Mouse (Mus musculus): ENCODE measurements around the gene Fscn2.
A peak's percentile ranks its signal among the peaks of the same experiment; 100 is the strongest.

The Fscn2 gene

DNA sequence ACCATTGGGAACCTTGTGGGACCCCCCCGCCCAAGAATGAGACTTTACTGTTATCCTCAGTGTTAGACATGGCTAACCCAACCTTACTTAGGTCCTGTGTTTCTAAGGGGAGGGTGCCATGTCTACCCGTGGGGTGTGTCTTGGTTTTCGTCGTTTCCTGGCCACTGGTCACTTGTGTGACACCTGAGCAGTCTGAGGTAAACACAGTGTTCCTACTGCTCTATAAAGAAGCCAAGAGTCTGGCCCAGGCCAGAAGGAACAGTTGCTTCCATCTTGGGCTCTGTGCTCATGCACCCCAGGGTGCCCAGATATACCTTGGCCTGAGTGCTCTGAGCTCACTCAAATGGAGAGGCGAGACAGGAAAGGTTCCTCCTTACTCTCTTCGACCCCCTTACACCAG, 1.6 kb downstream of the Fscn2 start:
- no peak for DNase-seq (ENCODE audit: low read depth, low spot score)
- no peaks in the 10 kb centered on the region for H3K27me3 ChIP-seq (ENCODE audit: control insufficient read depth, insufficient read depth, low read length, poor library complexity, severe bottlenecking)

DNA sequence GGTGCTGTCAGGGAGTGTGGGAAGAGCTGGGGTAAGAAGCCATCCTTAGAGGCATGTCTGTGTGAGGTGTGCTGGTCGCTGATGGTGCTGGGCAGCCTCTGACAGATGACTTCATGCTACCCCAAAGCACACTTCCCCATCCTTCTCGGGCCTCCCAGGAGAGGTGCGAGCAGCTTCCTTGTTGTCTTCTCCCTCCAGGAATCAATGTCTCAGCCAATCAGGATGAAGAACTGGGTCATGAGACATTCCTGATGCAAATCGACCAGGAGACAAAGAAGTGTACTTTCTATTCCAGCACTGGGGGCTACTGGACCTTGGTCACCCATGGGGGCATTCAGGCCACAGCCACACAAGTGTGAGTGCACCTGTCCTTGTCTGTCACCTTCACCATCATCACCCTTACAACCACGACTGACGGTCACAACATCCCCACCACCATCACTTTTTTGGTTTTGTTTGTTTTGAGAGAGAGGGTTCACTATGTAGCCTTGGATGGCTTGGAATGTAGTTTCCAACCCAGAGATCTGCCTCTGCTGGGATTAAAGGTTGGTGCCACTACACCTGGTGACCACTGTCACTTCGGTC, 5.2 kb downstream of the Fscn2 start:
- Histone ChIP-seq H3K36me3 (ENCODE audit: control insufficient read depth, insufficient read depth, low read length, poor library complexity, severe bottlenecking) (no peaks in the 10 kb centered on the region), H3K27me3 (ENCODE audit: control insufficient read depth, insufficient read depth, low read length, poor library complexity, severe bottlenecking) (no peaks in the 10 kb centered on the region)
- DNase-seq (ENCODE audit: low read depth, low spot score) = no peak

More for the DNA sequence above, 1.6 kb downstream of the Fscn2 start:
- H3K36me3 ChIP-seq (ENCODE audit: control insufficient read depth, insufficient read depth, low read length, poor library complexity, severe bottlenecking) = no peaks in the 10 kb centered on the region

DNA sequence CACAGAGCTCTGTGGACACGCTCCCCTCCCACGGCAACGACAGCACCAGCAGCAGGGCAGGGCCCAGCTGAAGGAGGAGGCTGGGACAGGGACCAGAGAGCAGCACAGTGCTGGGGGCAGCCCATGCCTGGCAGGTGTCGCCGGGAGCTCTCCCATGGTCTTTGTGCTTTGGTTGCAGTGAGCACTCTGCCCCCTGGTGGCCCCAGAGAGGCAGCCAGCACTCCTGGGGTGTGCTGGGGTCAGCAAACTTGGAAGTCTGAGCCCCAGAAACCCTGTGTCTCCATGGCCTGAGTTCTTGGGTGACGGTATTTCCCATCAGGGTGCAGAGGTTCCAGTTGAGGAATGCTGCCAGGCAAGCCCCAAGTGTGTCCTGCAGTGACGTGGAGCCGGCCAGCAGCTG, 8.3 kb downstream of the Fscn2 start:
- DNase-seq (ENCODE audit: low read depth, low spot score) = peak; percentile 77
- Histone ChIP-seq H3K36me3 (ENCODE audit: control insufficient read depth, insufficient read depth, low read length, poor library complexity, severe bottlenecking) (no peaks in the 10 kb centered on the region; the same call in 1 of the 2 replicates), H3K27me3 (ENCODE audit: control insufficient read depth, insufficient read depth, low read length, poor library complexity, severe bottlenecking) (no peaks in the 10 kb centered on the region)

DNA sequence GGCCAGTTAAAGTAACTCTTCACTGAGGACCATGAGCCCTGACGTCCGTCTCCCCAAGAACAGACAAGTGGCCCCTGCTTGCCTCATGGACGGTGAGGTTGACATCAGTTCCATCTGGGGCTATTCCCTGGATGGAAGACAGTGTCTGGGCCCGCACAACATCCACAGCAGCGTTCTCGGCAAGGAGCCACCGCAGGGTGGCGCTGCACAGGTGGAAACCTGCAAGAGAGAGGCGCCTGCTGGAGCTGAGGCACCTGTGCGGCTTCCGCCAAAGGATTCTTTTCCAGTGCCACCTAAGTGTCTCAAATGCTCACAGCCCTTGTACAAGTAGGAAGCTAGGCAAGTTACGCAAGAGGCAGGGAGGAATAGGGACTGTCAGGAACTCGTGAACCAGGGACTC, 11.7 kb downstream of the Fscn2 start:
- DNase-seq (ENCODE audit: low read depth, low spot score) = no peak
- Histone ChIP-seq H3K27me3 (ENCODE audit: control insufficient read depth, insufficient read depth, low read length, poor library complexity, severe bottlenecking) (no peaks in the 10 kb centered on the region), H3K36me3 (ENCODE audit: control insufficient read depth, insufficient read depth, low read length, poor library complexity, severe bottlenecking) (no peaks in the 10 kb centered on the region; the same call in 1 of the 2 replicates)

DNA sequence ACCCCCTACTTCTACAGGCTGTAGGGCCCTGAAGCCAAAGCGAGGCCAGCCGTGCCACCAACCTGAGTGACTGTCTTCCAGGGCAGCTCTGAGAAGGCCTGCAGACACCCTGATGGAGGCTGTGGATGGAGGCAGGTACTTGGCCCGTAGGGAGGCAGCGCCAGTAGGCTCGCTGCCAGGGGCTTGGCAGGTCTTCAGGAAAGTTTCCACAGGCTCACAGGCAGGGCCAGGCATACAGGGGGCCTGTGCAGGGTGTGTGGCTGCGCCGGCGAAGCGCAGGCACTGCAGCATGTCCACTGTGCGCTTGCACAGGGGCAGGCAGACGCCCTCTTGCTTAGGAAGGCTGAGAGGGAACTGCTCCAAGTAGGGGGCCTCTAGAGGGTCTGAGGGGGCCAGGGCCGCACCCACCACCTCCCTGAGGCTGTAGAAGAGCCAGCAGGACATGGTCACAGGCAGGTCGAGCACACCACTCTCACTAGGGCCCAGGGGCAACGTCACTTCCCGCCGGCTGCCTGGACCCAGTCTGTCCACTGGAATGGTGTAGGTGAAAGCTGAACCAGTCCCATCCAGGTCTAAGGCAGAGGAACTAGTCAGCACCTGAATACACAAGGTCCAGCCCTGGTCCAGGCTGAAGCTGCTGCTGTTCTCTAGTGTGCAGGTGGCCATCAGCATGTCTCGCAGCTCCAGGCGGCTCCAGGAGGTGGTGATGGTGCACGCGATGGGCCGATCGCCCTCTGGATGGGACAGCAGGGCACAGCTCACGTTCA, 12.7 kb downstream of the Fscn2 start:
- Histone ChIP-seq H3K27me3 (ENCODE audit: control insufficient read depth, insufficient read depth, low read length, poor library complexity, severe bottlenecking) (no peaks in the 10 kb centered on the region), H3K36me3 (ENCODE audit: control insufficient read depth, insufficient read depth, low read length, poor library complexity, severe bottlenecking) (no peaks in the 10 kb centered on the region; the same call in 1 of the 2 replicates)
- no peak for DNase-seq (ENCODE audit: low read depth, low spot score)

DNA sequence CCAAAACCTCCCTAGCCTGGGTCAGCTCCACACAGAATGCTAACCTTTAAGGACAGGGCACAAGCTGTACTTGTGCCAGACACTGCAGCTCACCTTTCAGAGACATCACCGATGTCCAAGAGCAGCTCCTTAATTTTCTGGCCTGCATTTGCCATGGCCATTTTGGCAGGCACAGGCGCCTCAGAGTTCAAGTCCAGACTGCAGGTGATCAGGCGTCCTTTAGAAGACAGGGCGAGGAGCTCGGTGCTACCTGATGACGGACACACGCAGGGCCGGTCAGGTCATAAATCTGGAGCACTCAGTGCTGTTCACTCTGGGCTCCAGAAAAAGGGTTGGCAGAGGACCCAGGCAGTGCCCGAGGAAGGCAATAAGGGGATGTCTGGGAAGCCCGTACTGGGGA, 14.0 kb downstream of the Fscn2 start:
- DNase-seq (ENCODE audit: low read depth, low spot score) = no peak
- Histone ChIP-seq H3K36me3 (ENCODE audit: control insufficient read depth, insufficient read depth, low read length, poor library complexity, severe bottlenecking) (no peaks in the 10 kb centered on the region; the same call in 1 of the 2 replicates), H3K27me3 (ENCODE audit: control insufficient read depth, insufficient read depth, low read length, poor library complexity, severe bottlenecking) (no peaks in the 10 kb centered on the region)

DNA sequence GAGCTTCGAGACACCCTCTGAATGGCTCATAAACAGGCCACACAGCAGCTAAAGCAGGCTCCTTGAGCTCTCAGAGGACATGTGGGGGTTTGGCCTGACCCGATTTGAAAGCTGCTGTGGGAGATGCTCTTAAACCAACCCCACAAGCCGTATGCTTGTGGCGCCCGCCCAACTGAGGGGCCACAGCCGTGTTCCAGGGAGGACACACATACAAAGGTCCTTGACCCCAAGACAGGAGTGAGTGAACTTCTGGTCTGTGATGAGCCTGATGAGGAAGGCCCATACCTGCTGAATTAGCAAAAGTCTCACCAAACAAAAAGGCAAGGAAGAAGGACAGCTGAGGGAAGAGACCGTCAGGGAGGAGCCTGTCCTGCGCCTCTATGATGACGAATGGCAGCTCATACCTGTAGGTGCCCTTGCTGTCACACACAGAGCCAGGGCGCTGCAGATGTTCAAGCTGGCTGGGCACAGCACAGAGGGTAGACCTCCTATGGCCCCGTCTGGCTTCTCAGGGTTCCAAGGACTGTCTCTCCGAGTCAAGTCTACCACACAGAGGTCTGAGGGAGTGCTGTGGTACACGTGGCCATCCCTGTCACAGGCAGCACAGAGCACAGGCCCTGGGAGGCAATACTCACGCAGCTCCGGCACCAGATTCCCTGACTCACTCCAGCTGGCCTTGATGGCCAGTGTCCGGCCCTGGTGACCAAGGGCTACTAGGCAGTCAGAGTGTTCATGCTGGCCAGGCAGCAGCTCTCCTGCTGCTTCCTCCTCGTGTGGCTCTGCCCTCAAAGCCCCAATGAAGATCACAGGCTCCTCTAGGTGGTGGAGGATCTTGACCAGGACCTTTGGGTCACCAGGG, 15.2 kb downstream of the Fscn2 start:
- H3K27me3 ChIP-seq (ENCODE audit: control insufficient read depth, insufficient read depth, low read length, poor library complexity, severe bottlenecking) = no peaks in the 10 kb centered on the region
- no peaks in the 10 kb centered on the region; the same call in 1 of the 2 replicates for H3K36me3 ChIP-seq (ENCODE audit: control insufficient read depth, insufficient read depth, low read length, poor library complexity, severe bottlenecking)
- DNase-seq (ENCODE audit: low read depth, low spot score) = no peak

DNA sequence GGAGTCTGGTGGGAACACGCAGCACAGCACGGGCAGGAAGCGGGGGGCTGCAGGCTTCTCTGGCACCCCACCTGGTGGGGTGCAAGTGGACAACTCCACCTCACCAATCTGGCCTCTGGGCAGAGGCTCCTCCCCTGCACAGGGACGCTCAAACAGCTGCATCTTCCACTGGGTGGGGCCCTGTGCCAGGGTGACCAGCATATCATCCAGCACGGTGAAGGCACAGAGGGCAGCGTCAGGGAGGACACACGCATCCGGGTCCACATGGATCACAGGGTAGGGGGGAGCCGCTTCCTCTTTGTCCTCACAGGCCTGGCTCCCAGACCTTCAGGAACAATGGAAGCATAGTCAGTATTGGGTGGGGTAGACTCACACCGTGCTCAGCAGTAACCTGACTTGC, 16.0 kb downstream of the Fscn2 start:
- Histone ChIP-seq H3K27me3 (ENCODE audit: control insufficient read depth, insufficient read depth, low read length, poor library complexity, severe bottlenecking) (no peaks in the 10 kb centered on the region), H3K36me3 (ENCODE audit: control insufficient read depth, insufficient read depth, low read length, poor library complexity, severe bottlenecking) (peaks cover 1% of the 10 kb centered on the region; the same call in 1 of the 2 replicates)
- no peak for DNase-seq (ENCODE audit: low read depth, low spot score)

DNA sequence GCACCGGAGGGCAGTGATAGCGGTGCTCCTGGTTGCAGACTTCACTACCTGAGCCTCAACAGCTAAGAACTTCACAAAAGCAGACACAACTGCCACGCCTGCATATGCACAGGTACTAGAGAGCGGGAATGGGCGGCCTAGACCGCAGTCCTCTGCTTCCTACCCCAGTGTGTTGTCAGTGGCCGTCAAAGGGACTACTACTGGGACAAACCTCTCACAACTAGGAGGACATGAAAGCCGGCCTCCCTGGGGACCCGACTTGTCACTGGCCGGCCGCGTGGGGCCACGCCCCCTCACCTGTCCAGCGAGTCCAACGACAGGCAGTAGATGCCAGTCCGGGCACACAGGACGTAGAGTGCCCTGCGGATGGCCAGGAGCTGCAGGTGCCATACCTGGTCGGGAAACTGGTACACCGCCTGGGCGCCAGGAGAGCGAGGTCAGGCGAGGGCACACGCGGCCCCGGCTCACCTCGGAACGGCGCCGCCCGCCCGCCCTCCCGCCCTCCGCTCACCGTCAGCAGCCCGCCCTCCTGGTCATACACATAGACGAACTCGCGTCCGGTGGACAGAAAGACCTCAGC, 16.8 kb downstream of the Fscn2 start:
- peak; percentile 56 for DNase-seq (ENCODE audit: low read depth, low spot score)
- peaks cover 2% of the 10 kb centered on the region; the same call in 1 of the 2 replicates for H3K36me3 ChIP-seq (ENCODE audit: control insufficient read depth, insufficient read depth, low read length, poor library complexity, severe bottlenecking)

DNA sequence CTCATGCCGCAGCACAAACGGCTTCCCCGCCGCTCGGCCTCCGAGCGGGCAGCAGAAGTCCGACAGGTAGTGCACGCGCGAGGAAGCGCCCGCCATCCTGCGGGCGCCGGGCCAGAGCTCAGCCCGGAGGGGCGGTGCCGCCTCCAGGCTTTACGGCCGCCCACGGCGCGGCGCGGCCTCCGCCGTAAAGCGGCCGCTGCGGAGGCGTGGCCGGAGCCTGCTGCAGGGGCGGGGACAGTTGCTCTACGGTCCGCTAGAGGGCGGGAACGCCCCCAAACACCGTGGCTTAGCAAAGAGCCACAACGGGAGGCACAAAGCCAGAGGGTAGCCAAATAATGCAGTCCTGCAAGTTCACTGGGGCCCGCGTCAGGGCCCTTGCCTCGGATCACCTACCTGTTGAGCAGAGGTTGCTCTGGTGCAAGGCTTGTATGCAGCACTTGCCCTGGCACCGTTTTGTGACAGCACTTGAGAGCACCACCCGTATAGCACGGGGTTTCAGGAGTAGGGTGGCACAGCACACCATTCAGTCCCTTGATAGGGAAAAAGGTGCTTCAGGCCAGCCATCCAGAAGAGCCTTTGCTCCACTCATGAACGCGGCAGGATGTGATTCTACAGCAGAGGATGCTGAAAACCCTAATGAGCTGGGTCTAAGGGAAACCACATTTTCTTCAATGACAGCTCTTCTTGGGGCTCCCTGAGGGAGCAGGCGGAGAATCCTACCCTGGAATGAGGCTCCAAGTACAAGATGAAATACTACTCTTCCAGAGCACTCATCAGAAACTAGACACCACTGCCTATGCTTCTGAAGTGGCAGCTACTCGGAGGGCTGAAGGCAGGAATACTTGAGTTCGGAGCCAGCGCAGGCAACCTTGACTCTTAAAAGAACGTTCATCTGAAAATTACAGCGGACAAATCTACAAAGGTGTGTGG, 17.5 kb downstream of the Fscn2 start, which contains the start of gene Faap100:
Gene Faap100, minus strand, starts transcription at position 154 of the 930 bp plus-strand sequence.
- Histone ChIP-seq H3K36me3 (ENCODE audit: control insufficient read depth, insufficient read depth, low read length, poor library complexity, severe bottlenecking) (peaks cover 4% of the 10 kb centered on the region; the same call in 1 of the 2 replicates), H3K27me3 (ENCODE audit: control insufficient read depth, insufficient read depth, low read length, poor library complexity, severe bottlenecking) (no peaks in the 10 kb centered on the region)
- DNase-seq (ENCODE audit: low read depth, low spot score) = peak; percentile 95

More for the DNA sequence above, 16.8 kb downstream of the Fscn2 start:
- no peaks in the 10 kb centered on the region for H3K27me3 ChIP-seq (ENCODE audit: control insufficient read depth, insufficient read depth, low read length, poor library complexity, severe bottlenecking)

DNA sequence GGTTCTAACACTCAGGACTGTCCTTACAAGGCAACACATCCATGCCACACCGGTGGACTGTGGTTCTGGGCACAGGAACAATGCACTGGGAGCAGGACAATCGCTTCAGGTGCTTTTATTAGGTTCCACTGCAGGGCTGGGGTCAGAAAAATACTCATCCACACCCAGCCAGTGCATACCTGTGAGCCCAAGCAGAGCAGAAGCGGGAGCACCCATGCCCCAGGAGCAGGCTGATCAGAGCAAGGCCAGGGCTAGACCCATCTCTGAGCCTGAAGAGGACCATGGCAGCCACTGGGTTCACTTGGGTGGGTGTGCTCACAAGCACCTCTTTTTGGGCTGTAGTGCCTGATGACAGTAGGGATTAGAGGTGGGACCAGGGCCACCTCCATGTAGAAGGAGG, 18.9 kb downstream of the Fscn2 start:
- Histone ChIP-seq H3K27me3 (ENCODE audit: control insufficient read depth, insufficient read depth, low read length, poor library complexity, severe bottlenecking) (no peaks in the 10 kb centered on the region), H3K36me3 (ENCODE audit: control insufficient read depth, insufficient read depth, low read length, poor library complexity, severe bottlenecking) (peaks cover 4% of the 10 kb centered on the region; the same call in 1 of the 2 replicates)
- no peak for DNase-seq (ENCODE audit: low read depth, low spot score)

DNA sequence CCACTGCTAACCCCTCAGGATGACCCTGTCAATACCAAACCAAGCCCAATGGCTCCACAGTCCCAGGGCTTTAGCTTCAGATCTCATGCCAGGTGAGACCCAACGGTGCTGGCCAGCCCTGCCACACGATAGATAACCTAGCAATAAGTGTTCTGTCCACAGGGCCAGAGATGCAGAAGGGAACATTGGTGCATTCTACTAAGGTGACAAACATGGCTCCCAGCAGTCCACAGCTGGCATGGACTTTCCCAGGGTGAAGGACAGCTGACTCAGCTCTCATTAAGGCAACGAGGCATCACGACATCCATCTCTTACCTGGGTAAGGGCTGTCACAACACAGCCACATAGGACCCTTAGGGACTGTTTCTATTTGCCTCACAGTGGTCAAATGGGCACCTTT, 19.8 kb downstream of the Fscn2 start:
- H3K36me3 ChIP-seq (ENCODE audit: control insufficient read depth, insufficient read depth, low read length, poor library complexity, severe bottlenecking) = peaks cover 4% of the 10 kb centered on the region; the same call in 1 of the 2 replicates
- no peaks in the 10 kb centered on the region for H3K27me3 ChIP-seq (ENCODE audit: control insufficient read depth, insufficient read depth, low read length, poor library complexity, severe bottlenecking)
- DNase-seq (ENCODE audit: low read depth, low spot score) = no peak

DNA sequence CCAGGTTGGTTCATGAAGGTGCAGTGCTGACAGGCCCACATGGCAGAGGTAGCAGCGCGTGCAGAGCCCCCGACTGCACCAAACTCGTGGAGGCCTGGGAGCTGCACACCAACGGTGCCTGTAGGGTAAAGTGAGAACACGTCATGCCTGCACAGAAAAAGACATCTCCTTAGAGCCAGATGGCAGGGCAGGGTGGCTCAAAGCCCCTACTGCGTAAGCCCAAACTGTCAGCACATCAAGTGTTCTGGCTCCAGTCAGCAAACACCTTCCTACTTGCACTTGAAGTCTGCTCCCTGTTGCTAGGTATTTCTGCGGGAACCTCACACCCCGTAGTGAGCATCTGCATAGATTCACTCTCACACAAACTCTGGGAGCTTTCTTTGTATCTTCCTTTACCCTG, 21.2 kb downstream of the Fscn2 start:
- no peak for DNase-seq (ENCODE audit: low read depth, low spot score)
- no peaks in the 10 kb centered on the region for H3K27me3 ChIP-seq (ENCODE audit: control insufficient read depth, insufficient read depth, low read length, poor library complexity, severe bottlenecking)
- peaks cover 5% of the 10 kb centered on the region; the same call in 1 of the 2 replicates for H3K36me3 ChIP-seq (ENCODE audit: control insufficient read depth, insufficient read depth, low read length, poor library complexity, severe bottlenecking)
